Mouse (Mus musculus) frontal cortex, adult 2 months (tissue): ENCODE results near the gene Pagr1b. TPM values are rescaled to one million over a fixed set of nuclear protein-coding genes. Genes with fewer than 3 reads are reported as not detected.

Source experiments
- DNase-seq, 2 experiments: peaks; one replicate each; pipeline ENCODE4 v3.0.0; 2022; ENCODE audit warnings: low spot score in 1 of 2; ENCODE audit errors: extremely low spot score in 1 of 2
- polyA plus RNA-seq: library from polyadenylated mRNA; depleted of rRNA; stranded (reverse); fragments of >200 nt; gene quantifications from 2 replicates; pipeline ENCODE4 v1.2.3, GENCODE M21; 2012; rRNA removed

The Pagr1b gene
- polyA plus RNA-seq, 1 experiment: 2.4 TPM

GRCm38 (mm10) chr7:126952646-126953045, 63.6 kb downstream of the Pagr1b start:
- no peak for DNase-seq

GRCm38 (mm10) chr7:126951741-126952140, 64.5 kb downstream of the Pagr1b start:
- no peak for DNase-seq

Other genes starting within 250 kb of the Pagr1b start
- gene Ypel3, start 239.5 kb downstream of the Pagr1b start, polyA plus RNA-seq: 439 and 535 TPM in 2 replicates
- 1.4 and 1.9 TPM in 2 replicates for gene Tbx6, start 235.0 kb downstream of the Pagr1b start, polyA plus RNA-seq
- gene Ppp4c, start 224.0 kb downstream of the Pagr1b start, polyA plus RNA-seq: 84.5 and 85.1 TPM in 2 replicates
- 130 and 142 TPM in 2 replicates for gene Fam57b, start 218.8 kb downstream of the Pagr1b start, polyA plus RNA-seq
- 0.53 TPM in 1 of 2 replicates, not detected in the other for gene 4930451I11Rik, start 184.8 kb downstream of the Pagr1b start, polyA plus RNA-seq
- gene Doc2a, start 169.1 kb downstream of the Pagr1b start, polyA plus RNA-seq: 35.1 and 44.5 TPM in 2 replicates
- 89.0 and 92.5 TPM in 2 replicates for gene Hirip3, start 154.5 kb downstream of the Pagr1b start, polyA plus RNA-seq
- 56.0 and 58.8 TPM in 2 replicates for gene Ino80e, start 154.1 kb downstream of the Pagr1b start, polyA plus RNA-seq
- gene Taok2, start 131.8 kb downstream of the Pagr1b start, polyA plus RNA-seq: 105 and 110 TPM in 2 replicates
- 27.7 and 30.9 TPM in 2 replicates for gene Tmem219, start 93.6 kb downstream of the Pagr1b start, polyA plus RNA-seq
- 163 and 171 TPM in 2 replicates for gene Kctd13, start 87.6 kb downstream of the Pagr1b start, polyA plus RNA-seq
- 46.4 and 54.9 TPM in 2 replicates for gene Asphd1, start 66.9 kb downstream of the Pagr1b start, polyA plus RNA-seq
- 175 and 194 TPM in 2 replicates for gene Sez6l2, start 65.9 kb downstream of the Pagr1b start, polyA plus RNA-seq
- gene Cdipt, start 40.6 kb downstream of the Pagr1b start, polyA plus RNA-seq: 224 and 230 TPM in 2 replicates
- 0.80 and 1.0 TPM in 2 replicates for gene Cdiptos, start 40.4 kb downstream of the Pagr1b start, polyA plus RNA-seq
- gene Mvp, start 1.9 kb downstream of the Pagr1b start, polyA plus RNA-seq: 8.3 and 8.8 TPM in 2 replicates
- 30.0 and 42.3 TPM in 2 replicates for gene Pagr1a, start 868 bp upstream of the Pagr1b start, polyA plus RNA-seq
- gene Gm42742, start 4.6 kb upstream of the Pagr1b start, polyA plus RNA-seq: 95.5 and 113 TPM in 2 replicates
- 227 and 259 TPM in 2 replicates for gene Prrt2, start 4.7 kb upstream of the Pagr1b start, polyA plus RNA-seq
- 165 and 186 TPM in 2 replicates for gene Maz, start 10.6 kb upstream of the Pagr1b start, polyA plus RNA-seq
- gene Kif22, start 26.0 kb upstream of the Pagr1b start, polyA plus RNA-seq: 6.0 and 7.4 TPM in 2 replicates
- gene Zg16, start 70.8 kb upstream of the Pagr1b start, polyA plus RNA-seq: 0.16 and 0.23 TPM in 2 replicates
- 2.3 and 2.9 TPM in 2 replicates for gene AI467606, start 74.9 kb upstream of the Pagr1b start, polyA plus RNA-seq
- 0.86 TPM in 2 replicates for gene Qprt, start 105.7 kb upstream of the Pagr1b start, polyA plus RNA-seq
- gene Spn, start 121.3 kb upstream of the Pagr1b start, polyA plus RNA-seq: 0.15 and 0.16 TPM in 2 replicates
- gene Cd2bp2, start 179.6 kb upstream of the Pagr1b start, polyA plus RNA-seq: 97.1 and 102 TPM in 2 replicates
- gene Tbc1d10b, start 192.0 kb upstream of the Pagr1b start, polyA plus RNA-seq: 60.3 and 77.8 TPM in 2 replicates
- gene Mylpf, start 192.4 kb upstream of the Pagr1b start, polyA plus RNA-seq: 1.6 and 3.0 TPM in 2 replicates
- gene Zfp553, start 216.6 kb upstream of the Pagr1b start, polyA plus RNA-seq: 13.5 and 13.8 TPM in 2 replicates
- gene Sept1, start 216.6 kb upstream of the Pagr1b start, polyA plus RNA-seq: 10.2 and 13.3 TPM in 2 replicates
- gene Zfp771, start 227.8 kb upstream of the Pagr1b start, polyA plus RNA-seq: 120 and 131 TPM in 2 replicates
- 27.9 and 30.1 TPM in 2 replicates for gene Dctpp1, start 244.2 kb upstream of the Pagr1b start, polyA plus RNA-seq